Mouse (Mus musculus): ENCODE data around the gene Ascc1.

- TF ChIP-seq CTCF (IDR thresholded peaks at IDR 0.05; ENCODE audit: extremely low read depth, insufficient read depth, insufficient read length, insufficient replicate concordance) (no peak), POLR2A (IDR thresholded peaks at IDR 0.05; ENCODE audit: low read depth, low read length) (no peak)
Measured at GRCm38 (mm10) chr10:60108321-60109111, 105.9 kb downstream of the Ascc1 start.

All from spleen, adult 2 months (tissue).